Comparison of ENCODE assay signal across 8 mouse cellular contexts in genomic region chr10:105834627-105835228, GRCm38 (mm10). TPM values are rescaled to one million over a fixed set of nuclear protein-coding genes. Genes with fewer than 3 reads are reported as not detected.
A peak's percentile ranks its signal among the peaks of the same experiment; 100 is the strongest.
DNase-seq lines count a peak whose midpoint lies in the region; ATAC-seq lines count a peak whose summit lies in the region.

No protein-coding gene starts in this region.

- H3K27ac ChIP-seq in midbrain, embryonic 14.5 days (replicated peaks; ENCODE audit: low read depth, low read length): no peak overlapping the region
- H3K27ac ChIP-seq in heart, embryonic 10.5 days: no peak overlapping the region

- intact Hi-C loops in left cerebral cortex, postnatal 36 days (cut with DNase I): no loop called here
- intact Hi-C loops in left cerebral cortex, postnatal 14 days (cut with DNase I): no loop called here

- ATAC-seq in erythroblast, adult 5-6 weeks (replicated peaks; ENCODE audit: low FRiP score, poor library complexity, severe bottlenecking): 0 out of 2 replicates have a peak, but pooled peaks have one; percentile 49
- ATAC-seq in midbrain, embryonic 14.5 days (ENCODE audit: low FRiP score, low TSS enrichment): no peak

- H3K4me3 ChIP-seq in midbrain, embryonic 14.5 days (replicated peaks; ENCODE audit: low read depth, low read length): no peak overlapping the region
- H3K4me3 ChIP-seq in heart, embryonic 10.5 days: no peak overlapping the region

- no peaks in the 10 kb centered on the region for H3K36me3 ChIP-seq in midbrain, embryonic 14.5 days (ENCODE audit: control insufficient read depth, insufficient read depth, low read length)
- 0 out of 2 replicates have a peak, but pooled peaks cover 5% of the 10 kb centered on the region for H3K36me3 ChIP-seq in heart, embryonic 10.5 days

- WGBS in midbrain, embryonic 14.5 days: 62% methylated on average over 10 of the region's 10 CpGs
- WGBS in heart, embryonic 10.5 days: 65% methylated on average over 10 of the region's 10 CpGs

- no peaks in the 10 kb centered on the region for H3K27me3 ChIP-seq in midbrain, embryonic 14.5 days (ENCODE audit: control insufficient read depth, insufficient read depth, low read length)
- no peaks in the 10 kb centered on the region for H3K27me3 ChIP-seq in heart, embryonic 10.5 days (ENCODE audit: insufficient read depth, poor library complexity, severe bottlenecking)

- H3K4me1 ChIP-seq in midbrain, embryonic 14.5 days (ENCODE audit: control insufficient read depth, insufficient read depth, low read length): no peaks in the 10 kb centered on the region
- H3K4me1 ChIP-seq in heart, embryonic 10.5 days: no peaks in the 10 kb centered on the region

- DNase-seq in left cerebral cortex, adult 18-20 months (ENCODE audit: low spot score in 2 of 2): peak; percentile 25 to 42
- no peak for DNase-seq in left cerebral cortex, postnatal 36 days (ENCODE audit: low spot score in 2 of 2)
- DNase-seq in NIH3T3 (ENCODE audit: low read depth): peak; percentile 68
- DNase-seq in left cerebral cortex, postnatal 14 days (ENCODE audit: low spot score in 2 of 2): peak; percentile 50 to 53
- peak; percentile 69 for DNase-seq in midbrain, embryonic 14.5 days
- DNase-seq in gastrocnemius, adult 18-20 months (ENCODE audit: low spot score): no peak
- no peak for DNase-seq in heart, embryonic 10.5 days (ENCODE audit: low spot score)

- H3K9me3 ChIP-seq in midbrain, embryonic 14.5 days (ENCODE audit: control insufficient read depth, low read length): no peaks in the 10 kb centered on the region
- no peaks in the 10 kb centered on the region for H3K9me3 ChIP-seq in heart, embryonic 10.5 days

- H3K4me2 ChIP-seq in midbrain, embryonic 14.5 days (ENCODE audit: low read length): no peak overlapping the region

- H3K9ac ChIP-seq in midbrain, embryonic 14.5 days (replicated peaks; ENCODE audit: low read length): no peak overlapping the region

RNA-seq across cellular contexts. Expression of gene Ccdc59, which starts 6.1 kb away (rescaled TPM):
- total RNA-seq in left cerebral cortex, adult 18-20 months (2021): 10 to 100 TPM; 17.6 to 18.8 TPM
- 10 to 100 TPM; 18.4 to 19.4 TPM for total RNA-seq in left cerebral cortex, postnatal 36 days (2021)
- 5.2 and 15.0 TPM in 2 replicates for total RNA-seq in erythroblast, adult 5-6 weeks (2015; ENCODE audit: low replicate concordance)
- 10.6 and 12.1 TPM in 2 replicates for total RNA-seq in erythroblast, adult 5-6 weeks (2017; ENCODE audit: low replicate concordance)
- 10 to 100 TPM; 15.7 to 18.7 TPM for total RNA-seq in left cerebral cortex, postnatal 14 days (2021)
- 43.9 and 50.0 TPM in 2 replicates for polyA plus RNA-seq in midbrain, embryonic 14.5 days (2014; fragmentation: Nextera tagmentation; extraction: Ambion mirVana)
- total RNA-seq in gastrocnemius, adult 18-20 months (2021): 10 to 100 TPM; 10.2 TPM
- 42.8 and 45.0 TPM in 2 replicates for polyA plus RNA-seq in heart, embryonic 10.5 days (2016; fragmentation: Nextera tagmentation; extraction: Ambion mirVana)

RNA-seq across cellular contexts. Expression of gene Mettl25, which starts 6.5 kb away (rescaled TPM):
- total RNA-seq in left cerebral cortex, adult 18-20 months (2021): 1 to 10 TPM; 7.8 to 9.3 TPM
- total RNA-seq in left cerebral cortex, postnatal 36 days (2021): 1 to 10 TPM; 7.7 to 8.2 TPM
- total RNA-seq in erythroblast, adult 5-6 weeks (2015; ENCODE audit: low replicate concordance): 3.8 and 4.2 TPM in 2 replicates
- 0.09 and 3.9 TPM in 2 replicates for total RNA-seq in erythroblast, adult 5-6 weeks (2017; ENCODE audit: low replicate concordance)
- total RNA-seq in left cerebral cortex, postnatal 14 days (2021): 1 to 10 TPM; 8.5 to 9.5 TPM
- 15.3 and 18.9 TPM in 2 replicates for polyA plus RNA-seq in midbrain, embryonic 14.5 days (2014; fragmentation: Nextera tagmentation; extraction: Ambion mirVana)
- total RNA-seq in gastrocnemius, adult 18-20 months (2021): 1 to 10 TPM; 2.9 to 3.4 TPM
- polyA plus RNA-seq in heart, embryonic 10.5 days (2016; fragmentation: Nextera tagmentation; extraction: Ambion mirVana): 9.6 and 11.4 TPM in 2 replicates

Comparison
In these comparisons a context has a peak if more than half of its experiments do, and no peak if none do; other contexts are left out.
1. DNase-seq: peak in left cerebral cortex, adult 18-20 months (2 of 2), NIH3T3 (single experiment), left cerebral cortex, postnatal 14 days (2 of 2) and midbrain, embryonic 14.5 days (single experiment); none in left cerebral cortex, postnatal 36 days (0 of 2), gastrocnemius, adult 18-20 months (single experiment) and heart, embryonic 10.5 days (single experiment).